Mouse (Mus musculus) adipose tissue, adult 10 weeks (tissue): ENCODE data around the gene Shisa5. TPM values are rescaled to one million over a fixed set of nuclear protein-coding genes. Genes with fewer than 3 reads are reported as not detected.

Experiments
- polyA plus RNA-seq: library from polyadenylated mRNA; stranded (reverse); fragments of 350-450 nt; fragmentation: Illumina TruSeq; extraction: RNeasy Lipid Tissue Mini Kit (QIAGEN cat#74804); gene quantifications from one replicate; pipeline ENCODE4 v1.2.3, GENCODE M21; 2014; ENCODE audit warnings: low read depth, low replicate concordance

Shisa5 gene
- 103 TPM for polyA plus RNA-seq

GRCm38 (mm10) chr9:109038086-109038895 is at the start of gene Shisa5:
Gene Shisa5 (plus strand): TSS chr9:109038565.

GRCm38 (mm10) chr9:108991428-108992084 is 46.8 kb upstream of the Shisa5 start, which contains the start of gene Pfkfb4:
Gene Pfkfb4 (plus strand): TSS chr9:108991778.

GRCm38 (mm10) chr9:109059136-109059903 is 21.0 kb downstream of the Shisa5 start, which contains the start of gene Trex1:
Gene Trex1 (minus strand): TSS chr9:109059734.

DNA sequence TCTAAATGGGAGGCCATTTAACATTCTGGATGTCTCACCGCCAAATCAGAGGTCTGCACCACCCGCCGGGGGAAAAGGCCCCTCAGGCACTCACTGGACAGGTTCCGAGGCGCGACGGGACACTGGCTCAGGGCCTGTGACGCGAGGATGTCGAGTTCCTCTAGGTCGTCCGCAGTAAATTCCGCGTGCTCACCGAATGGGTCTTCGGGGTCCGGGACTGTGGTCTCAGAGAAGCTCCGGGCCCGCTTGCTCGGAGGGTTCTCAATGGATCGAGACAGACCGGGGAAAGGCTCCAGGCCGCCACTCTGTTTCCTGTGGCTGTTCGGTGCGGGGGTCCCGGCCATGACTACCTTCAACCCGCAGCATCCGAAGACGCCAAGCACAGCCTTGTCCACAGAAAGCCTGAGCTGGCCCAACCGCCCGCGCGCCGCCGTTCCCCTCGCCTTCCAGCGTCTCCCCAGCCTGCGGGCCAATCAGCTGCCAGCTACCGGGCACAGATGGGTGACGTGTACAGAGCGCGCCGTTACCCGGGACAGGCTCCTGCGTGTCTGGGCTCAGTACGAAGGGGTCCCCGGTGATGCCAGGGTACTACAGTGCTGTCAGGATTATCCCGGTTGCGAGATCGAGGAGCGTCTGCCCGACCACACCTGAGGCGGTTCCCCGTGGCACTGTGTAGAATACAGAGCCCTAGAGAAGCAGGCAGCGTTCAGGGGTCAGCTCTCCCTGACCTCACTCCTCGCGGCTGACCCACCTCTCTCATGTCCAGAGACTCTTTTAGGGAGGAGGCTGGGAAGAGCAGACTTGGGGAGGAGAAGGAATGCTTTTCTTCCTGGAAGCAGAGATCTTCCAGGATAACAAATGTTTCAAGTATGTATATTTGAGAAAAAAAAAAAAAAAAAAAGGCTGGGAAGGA is 35.6 kb downstream of the Shisa5 start, which contains the start of gene Atrip:
Gene Atrip, minus strand, starts transcription at position 464 of the 913 bp plus-strand sequence.

GRCm38 (mm10) chr9:109082124-109082800 is 43.9 kb downstream of the Shisa5 start, which contains the start of the genes Ccdc51 and Tma7:
Gene Ccdc51 (plus strand): TSS chr9:109082493.
Gene Tma7 (minus strand): TSS chr9:109082587.

DNA sequence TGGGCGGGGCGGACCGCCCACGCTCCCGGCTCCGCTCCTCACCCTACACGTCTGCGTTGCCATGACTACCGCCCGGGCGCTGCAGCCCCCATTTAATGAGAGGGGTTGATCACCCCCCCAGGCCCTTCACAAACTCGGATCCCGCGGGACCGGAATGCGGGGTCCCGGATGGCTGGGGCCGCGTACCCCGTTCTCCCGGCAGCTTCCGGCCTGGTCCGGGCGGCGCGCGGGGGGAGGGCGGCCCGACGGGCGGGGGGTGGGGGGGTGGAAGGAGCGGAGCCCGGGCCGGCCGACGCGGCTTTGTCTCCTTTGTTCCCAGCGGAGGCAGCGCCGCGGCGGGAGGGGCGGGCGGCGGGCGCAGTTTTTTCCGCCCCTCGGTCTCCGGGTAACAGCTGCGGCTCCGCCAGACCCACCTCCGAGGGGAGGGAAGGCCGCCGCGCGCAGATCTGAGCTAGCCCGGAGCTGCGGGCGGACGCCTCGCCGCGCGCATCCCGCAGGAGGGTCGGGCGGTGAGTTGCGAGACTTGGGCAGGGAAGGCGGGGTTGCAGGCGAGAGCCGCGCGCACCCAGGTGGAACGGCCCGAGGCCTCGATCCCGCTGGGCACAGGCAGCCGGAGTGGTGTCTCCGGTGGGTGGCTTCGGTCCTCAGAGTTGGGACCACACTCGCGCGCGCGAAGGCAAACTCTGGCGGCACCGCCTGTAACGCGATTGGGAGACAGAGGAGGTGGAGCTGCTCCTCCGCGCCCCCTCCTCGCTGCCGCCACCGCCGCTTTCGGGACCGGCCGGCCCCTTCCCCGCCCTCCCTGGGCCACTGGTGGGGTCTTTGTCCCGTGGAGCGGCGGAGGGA is 57.0 kb downstream of the Shisa5 start, which contains the start of gene Plxnb1:
Gene Plxnb1, plus strand, starts transcription at position 253 of the 846 bp plus-strand sequence.

Other genes with a start within 250 kb of the Shisa5 start
- 22.0 TPM for gene Nckipsd, start 230.2 kb upstream of the Shisa5 start, polyA plus RNA-seq
- 0.14 TPM for gene Celsr3, start 212.2 kb upstream of the Shisa5 start, polyA plus RNA-seq
- 7.9 TPM for gene Slc26a6, start 185.3 kb upstream of the Shisa5 start, polyA plus RNA-seq
- gene Tmem89, start 123.9 kb upstream of the Shisa5 start, polyA plus RNA-seq, result 3.0 TPM
- 159 TPM for gene Uqcrc1, start 101.9 kb upstream of the Shisa5 start, polyA plus RNA-seq
- gene Col7a1, start 85.0 kb upstream of the Shisa5 start, polyA plus RNA-seq, result 15.2 TPM
- gene Ucn2, start 52.6 kb upstream of the Shisa5 start, polyA plus RNA-seq, result 1.5 TPM
- 23.7 TPM for gene Pfkfb4, start 46.8 kb upstream of the Shisa5 start, polyA plus RNA-seq
- 17.6 TPM for gene Trex1, start 21.2 kb downstream of the Shisa5 start, polyA plus RNA-seq
- 10.4 TPM for gene Atrip, start 35.6 kb downstream of the Shisa5 start, polyA plus RNA-seq
- gene Ccdc51, start 43.9 kb downstream of the Shisa5 start, polyA plus RNA-seq, result 7.0 TPM
- 214 TPM for gene Tma7, start 44.0 kb downstream of the Shisa5 start, polyA plus RNA-seq
- gene Plxnb1, start 56.8 kb downstream of the Shisa5 start, polyA plus RNA-seq, result 10.7 TPM
- not detected for gene Fbxw21, start 123.5 kb downstream of the Shisa5 start, polyA plus RNA-seq
- not detected for gene Fbxw13, start 157.4 kb downstream of the Shisa5 start, polyA plus RNA-seq
- gene Fbxw20, start 196.2 kb downstream of the Shisa5 start, polyA plus RNA-seq, result not detected
- gene Fbxw14, start 249.1 kb downstream of the Shisa5 start, polyA plus RNA-seq, result not detected